Mouse (Mus musculus) kidney, postnatal 4 days (tissue): ENCODE measurements around the gene Cfap299.

Source experiments
- DNase-seq, 2 experiments: peaks; one replicate each; pipeline ENCODE4 v3.0.0; 2021; ENCODE audit warnings: mixed read lengths in 2 of 2

The Cfap299 gene

GRCm38 (mm10) chr5:98842600-98843310, 513.7 kb downstream of the Cfap299 start:
- DNase-seq, result no peak

DNA sequence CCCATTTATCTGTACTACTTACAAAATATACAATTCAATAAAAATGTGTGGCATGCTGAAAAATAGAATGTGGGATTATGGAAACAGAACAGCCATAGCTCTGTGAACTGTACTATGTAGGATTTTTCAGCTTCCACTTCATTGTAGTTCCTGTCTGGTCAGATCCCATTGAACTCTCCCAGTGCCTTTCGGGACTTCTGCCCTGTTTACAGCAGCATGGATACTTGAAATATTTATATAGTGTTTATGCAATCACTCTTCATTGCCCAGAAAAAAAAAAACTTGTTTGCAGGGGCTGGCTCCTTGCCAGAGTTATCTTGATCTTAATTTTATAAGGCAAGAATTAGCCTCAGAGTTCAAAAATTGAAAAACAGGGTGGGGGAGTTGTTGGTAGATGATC, 515.6 kb downstream of the Cfap299 start:
- no peak for DNase-seq
